Mouse (Mus musculus): ENCODE results near the gene Ssb.
"Not testable (repeated sequence)": the region's sequence is repeated elsewhere in the genome, so short reads cannot be mapped to it uniquely, and the experiment has no call there.

Ssb gene

GRCm38 (mm10) chr2:69862117-69862657 is 825 bp downstream of the Ssb start:
- DNase-seq (ENCODE audit: low read depth, low spot score), result no peak

- DNase-seq (ENCODE audit: low read depth, low spot score), result no peak
These were observed 22.6 kb downstream of the Ssb start for GRCm38 (mm10) chr2:69883990-69884391.

- no peak for DNase-seq (ENCODE audit: low read depth, low spot score)
These were observed 23.2 kb downstream of the Ssb start for GRCm38 (mm10) chr2:69884581-69884980.

GRCm38 (mm10) chr2:69885050-69885449 is 23.7 kb downstream of the Ssb start:
- DNase-seq (ENCODE audit: low read depth, low spot score), result no peak

GRCm38 (mm10) chr2:69885451-69886305 is 24.3 kb downstream of the Ssb start, which contains the start of gene Mettl5:
Gene Mettl5 (minus strand): TSS chr2:69885615.
- peak; percentile 64 for DNase-seq (ENCODE audit: low read depth, low spot score)

- no peak for DNase-seq (ENCODE audit: low read depth, low spot score)
These were observed 27.6 kb downstream of the Ssb start for GRCm38 (mm10) chr2:69888957-69889356.

- no peak for DNase-seq (ENCODE audit: low read depth, low spot score)
These were observed 29.5 kb downstream of the Ssb start for GRCm38 (mm10) chr2:69890843-69891242.

- DNase-seq (ENCODE audit: low read depth, low spot score), result no peak
These were observed 31.8 kb downstream of the Ssb start for GRCm38 (mm10) chr2:69893145-69893544.

- no peak for DNase-seq (ENCODE audit: low read depth, low spot score)
These were observed 32.5 kb downstream of the Ssb start for GRCm38 (mm10) chr2:69893891-69894290.

GRCm38 (mm10) chr2:69895502-69896223 is 34.3 kb downstream of the Ssb start:
- DNase-seq (ENCODE audit: low read depth, low spot score), result no peak

GRCm38 (mm10) chr2:69896224-69896581 is 34.8 kb downstream of the Ssb start:
- no peak for DNase-seq (ENCODE audit: low read depth, low spot score)

GRCm38 (mm10) chr2:69897039-69897617 is 35.8 kb downstream of the Ssb start, which contains the start of gene Ubr3:
Gene Ubr3 (plus strand): TSS chr2:69897246.
- peak; percentile 86 for DNase-seq (ENCODE audit: low read depth, low spot score)

GRCm38 (mm10) chr2:69897618-69898575 is 36.5 kb downstream of the Ssb start:
- DNase-seq (ENCODE audit: low read depth, low spot score), result no peak

- DNase-seq (ENCODE audit: low read depth, low spot score), result no peak
These were observed 42.2 kb downstream of the Ssb start for GRCm38 (mm10) chr2:69903541-69903940.

- DNase-seq (ENCODE audit: low read depth, low spot score), result not testable (repeated sequence)
These were observed 46.0 kb downstream of the Ssb start for GRCm38 (mm10) chr2:69907394-69907793.

- DNase-seq (ENCODE audit: low read depth, low spot score), result no peak
These were observed 51.4 kb downstream of the Ssb start for GRCm38 (mm10) chr2:69912801-69913200.

GRCm38 (mm10) chr2:69917301-69917700 is 55.9 kb downstream of the Ssb start:
- no peak for DNase-seq (ENCODE audit: low read depth, low spot score)
